Mouse (Mus musculus): ENCODE results near the gene Clip2. TPM values are rescaled to one million over a fixed set of nuclear protein-coding genes. Genes with fewer than 3 reads are reported as not detected.

Gene Clip2
- total and polyA plus RNA-seq, 3 experiments, result 3.5 to 7.4 TPM; not detected in 1

DNA sequence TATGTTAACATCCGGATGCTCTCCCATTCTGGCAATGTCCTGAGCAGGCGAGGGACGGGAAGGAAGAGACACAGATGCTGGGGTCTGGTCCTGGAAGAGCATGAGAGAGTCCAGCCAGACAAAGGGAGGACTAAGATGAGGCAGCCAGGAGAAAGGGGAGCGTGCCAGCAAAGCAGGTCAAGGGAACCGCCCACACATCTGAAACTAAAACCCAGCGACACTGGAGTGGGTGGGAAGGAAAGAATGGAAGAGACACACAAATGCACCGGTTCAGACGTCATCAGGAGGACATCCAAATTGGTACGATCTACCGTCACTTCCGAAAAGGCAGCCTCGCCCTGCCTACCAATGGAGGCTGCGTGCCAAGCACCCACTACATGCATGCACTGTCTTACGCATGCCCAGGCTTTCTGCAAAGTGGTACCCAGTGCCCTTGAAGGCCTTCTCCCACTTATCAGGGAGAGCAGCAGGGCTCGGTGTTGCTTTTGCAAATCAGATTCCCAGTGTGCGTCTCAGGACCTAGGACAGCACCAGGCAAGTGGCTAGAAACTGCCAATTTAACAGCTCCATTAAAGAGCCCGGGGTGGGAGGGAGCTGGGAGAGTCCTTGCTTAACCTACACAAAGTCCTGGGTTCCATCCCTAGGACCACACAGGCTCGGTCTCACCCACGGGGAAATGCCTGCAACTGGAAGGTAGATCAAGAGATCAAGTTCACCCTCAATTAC lies 7.6 kb downstream of the Clip2 start:
- TF ChIP-seq SIN3A (IDR thresholded peaks at IDR 0.05; ENCODE audit: low read length), result no peak
- no peak for TF ChIP-seq MEF2A (IDR thresholded peaks at IDR 0.05; ENCODE audit: extremely low read depth, insufficient replicate concordance, low read depth, low read length, poor library complexity, severe bottlenecking)
- TF ChIP-seq ELF1 (IDR thresholded peaks at IDR 0.05; ENCODE audit: low read depth, low read length), result no peak
- no peak for TF ChIP-seq CTCF (IDR thresholded peaks at IDR 0.05 in 2 of 3, conservative IDR thresholded peaks at IDR 0.05 in 1 of 3; ENCODE audit: control insufficient read depth in 1 of 3, insufficient read depth in 1 of 3, low read depth in 2 of 3, low read length in 3 of 3, poor library complexity in 1 of 3, severe bottlenecking in 1 of 3)
- TF ChIP-seq ZKSCAN1 (IDR thresholded peaks at IDR 0.05; ENCODE audit: low read depth, low read length), result no peak
- TF ChIP-seq RCOR1 (IDR thresholded peaks at IDR 0.05; ENCODE audit: low read depth, low read length), result no peak
- no peak for TF ChIP-seq ETS1 (IDR thresholded peaks at IDR 0.05; ENCODE audit: low read depth, low read length)
- no peak for TF ChIP-seq ZNF384 (IDR thresholded peaks at IDR 0.05; ENCODE audit: low read depth, low read length)
- no peak for TF ChIP-seq CHD1 (IDR thresholded peaks at IDR 0.05; ENCODE audit: low read depth, low read length)
- TF ChIP-seq POLR2AphosphoS5 (IDR thresholded peaks at IDR 0.05; ENCODE audit: borderline replicate concordance, low read depth, low read length), result no peak
- TF ChIP-seq MAFK (IDR thresholded peaks at IDR 0.05; ENCODE audit: borderline replicate concordance, low read depth, low read length), result no peak
- no peaks in the 10 kb centered on the region for H3K27me3 ChIP-seq (ENCODE audit: control insufficient read depth in 1 of 2, insufficient read depth in 2 of 2, low read length in 2 of 2)
- peak; percentile 48 for DNase-seq (ENCODE audit: low read depth, low spot score)
- no peak overlapping the region for H3K9ac ChIP-seq (ENCODE audit: control insufficient read depth, low read depth, low read length, poor library complexity, severe bottlenecking)
- H3K36me3 ChIP-seq (ENCODE audit: control insufficient read depth in 1 of 2, insufficient read depth in 2 of 2, low read length in 2 of 2), result no peaks in the 10 kb centered on the region
- no peak overlapping the region for H3K27ac ChIP-seq (ENCODE audit: control insufficient read depth, low read depth, low read length)
- H3K9me3 ChIP-seq (replicated peaks; ENCODE audit: insufficient read depth, low read length), result no peaks in the 10 kb centered on the region
- H3K4me3 ChIP-seq (ENCODE audit: control insufficient read depth in 1 of 2, insufficient read depth in 1 of 2, low read depth in 2 of 2, low read length in 2 of 2), result no peak overlapping the region
- no peaks in the 10 kb centered on the region for H3K4me1 ChIP-seq (ENCODE audit: control insufficient read depth in 1 of 2, insufficient read depth in 2 of 2, low read length in 2 of 2)
- no peaks in the 10 kb centered on the region; the same call in 1 of the 2 replicates for H3K79me2 ChIP-seq (ENCODE audit: control insufficient read depth, insufficient read depth, low read length, poor library complexity)

DNA sequence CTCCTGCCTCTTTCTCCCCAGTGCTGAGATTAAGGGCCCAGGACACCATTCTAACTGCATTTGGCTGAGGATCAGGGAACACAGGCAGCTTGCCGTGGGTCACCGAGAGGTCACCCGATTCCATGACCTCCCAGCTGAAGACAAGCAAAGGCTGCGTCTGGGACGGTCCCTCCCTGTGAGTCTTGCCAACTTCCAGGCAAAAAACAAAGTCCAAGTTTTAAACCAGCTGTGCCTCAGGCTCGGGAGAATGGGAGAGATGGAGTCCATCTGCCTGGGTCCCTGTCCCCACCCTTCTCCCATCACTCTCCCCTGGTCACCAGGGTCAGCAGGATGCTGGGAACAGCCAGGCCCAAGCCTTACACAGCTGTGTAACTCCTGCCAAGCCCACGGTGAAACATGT lies 10.6 kb downstream of the Clip2 start:
- TF ChIP-seq POLR2A (IDR thresholded peaks at IDR 0.05; ENCODE audit: control insufficient read depth in 1 of 2, insufficient read depth in 1 of 2, low read depth in 1 of 2, low read length in 2 of 2, poor library complexity in 1 of 2) (no peak), MXI1 (IDR thresholded peaks at IDR 0.05; ENCODE audit: low read depth, low read length) (no peak), JUND (IDR thresholded peaks at IDR 0.05; ENCODE audit: low read depth, low read length) (no peak), TAL1 (IDR thresholded peaks at IDR 0.05; ENCODE audit: low read length) (no peak), ZMIZ1 (IDR thresholded peaks at IDR 0.05; ENCODE audit: low read depth, low read length) (no peak), MYC (IDR thresholded peaks at IDR 0.05; ENCODE audit: low read depth, low read length) (no peak), CHD1 (IDR thresholded peaks at IDR 0.05; ENCODE audit: low read depth, low read length) (no peak), USF2 (IDR thresholded peaks at IDR 0.05; ENCODE audit: borderline replicate concordance in 1 of 2, insufficient read depth in 1 of 2, low read depth in 1 of 2, low read length in 2 of 2) (no peak), TBP (IDR thresholded peaks at IDR 0.05; ENCODE audit: low read depth, low read length) (no peak), MEF2A (IDR thresholded peaks at IDR 0.05; ENCODE audit: extremely low read depth, insufficient replicate concordance, low read depth, low read length, poor library complexity, severe bottlenecking) (no peak), CHD2 (IDR thresholded peaks at IDR 0.05; ENCODE audit: low read length) (no peak), GABPA (IDR thresholded peaks at IDR 0.05; ENCODE audit: low read depth, low read length) (no peak), SIN3A (IDR thresholded peaks at IDR 0.05; ENCODE audit: low read length) (no peak), POLR2AphosphoS2 (IDR thresholded peaks at IDR 0.05; ENCODE audit: low read length) (no peak), ZC3H11A (IDR thresholded peaks at IDR 0.05; ENCODE audit: low read depth, low read length) (no peak), MAX (IDR thresholded peaks at IDR 0.05; ENCODE audit: low read length) (no peak), ZNF384 (IDR thresholded peaks at IDR 0.05; ENCODE audit: low read depth, low read length) (no peak)
- no peaks in the 10 kb centered on the region for H3K36me3 ChIP-seq (ENCODE audit: control insufficient read depth in 1 of 2, insufficient read depth in 2 of 2, low read length in 2 of 2)
- H3K27me3 ChIP-seq (ENCODE audit: control insufficient read depth in 1 of 2, insufficient read depth in 2 of 2, low read length in 2 of 2), result no peaks in the 10 kb centered on the region
- H3K4me3 ChIP-seq (ENCODE audit: control insufficient read depth in 1 of 2, insufficient read depth in 1 of 2, low read depth in 2 of 2, low read length in 2 of 2), result no peak overlapping the region
- DNase-seq (ENCODE audit: low read depth, low spot score), result no peak
- no peak overlapping the region for H3K27ac ChIP-seq (ENCODE audit: control insufficient read depth, low read depth, low read length)
- H3K9me3 ChIP-seq (replicated peaks; ENCODE audit: insufficient read depth, low read length), result no peaks in the 10 kb centered on the region
- H3K4me1 ChIP-seq (ENCODE audit: control insufficient read depth in 1 of 2, insufficient read depth in 2 of 2, low read length in 2 of 2), result no peaks in the 10 kb centered on the region
- no peak overlapping the region for H3K9ac ChIP-seq (ENCODE audit: control insufficient read depth, low read depth, low read length, poor library complexity, severe bottlenecking)
- H3K79me2 ChIP-seq (ENCODE audit: control insufficient read depth, insufficient read depth, low read length, poor library complexity), result no peaks in the 10 kb centered on the region

All from MEL (cell line).